Mouse (Mus musculus): Measurements from ENCODE around the gene Olfr1048. TPM values are rescaled to one million over a fixed set of nuclear protein-coding genes. Genes with fewer than 3 reads are reported as not detected.
"Not testable (repeated sequence)": the region's sequence is repeated elsewhere in the genome, so short reads cannot be mapped to it uniquely, and the experiment has no call there.

Gene Olfr1048
- not detected for total RNA-seq (2022)

DNA sequence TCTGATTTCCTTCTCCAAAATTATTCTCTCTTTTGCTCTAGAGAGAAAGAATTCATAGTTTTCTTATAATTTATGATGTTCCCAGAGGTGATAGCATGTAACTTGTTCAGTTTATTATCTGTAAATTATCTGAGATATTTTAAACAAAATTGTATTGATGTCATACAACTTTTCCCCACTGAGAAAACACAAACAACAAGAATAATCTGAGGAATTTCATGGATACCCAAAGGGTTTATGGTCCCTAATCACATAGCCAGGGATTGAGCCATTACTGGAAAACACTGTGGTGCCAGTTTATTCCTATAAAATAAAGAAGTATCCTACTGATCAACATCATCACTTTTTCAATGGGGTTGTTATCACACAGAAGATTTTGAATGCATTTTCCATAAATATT is at the start of gene Olfr1048:
Olfr1048 (minus strand) TSS at position 101 of the 400 bp plus-strand sequence.
- DNase-seq (ENCODE audit: low spot score) = no peak

DNA sequence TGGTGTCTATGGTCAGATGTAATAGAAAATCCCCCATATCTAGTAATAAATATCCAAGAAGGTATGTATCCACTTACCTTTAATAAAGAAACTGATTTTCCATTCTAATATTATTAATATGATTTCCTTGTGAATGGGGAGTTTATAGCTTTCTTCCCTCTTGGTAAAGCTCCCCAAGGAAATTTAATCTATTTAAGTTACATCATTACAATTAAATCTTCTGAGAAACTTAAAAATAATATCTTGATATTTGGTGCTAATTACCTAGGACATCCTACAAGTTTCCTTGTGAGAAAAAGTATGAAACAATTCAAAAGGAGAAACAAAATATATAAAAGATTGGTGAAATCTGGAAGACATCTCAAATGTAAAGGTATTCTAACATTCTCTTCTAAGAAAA is 38.9 kb upstream of the Olfr1048 start, which contains the start of gene Olfr1051:
Olfr1051 (minus strand) TSS at position 101 of the 400 bp plus-strand sequence.
- DNase-seq (ENCODE audit: low spot score) = not testable (repeated sequence)

- DNase-seq (ENCODE audit: low spot score) = not testable (repeated sequence)
These were observed 18.1 kb upstream of the Olfr1048 start, which contains the start of gene Olfr1049 for GRCm38 (mm10) chr2:86258228-86258627. Olfr1049 (minus strand) TSS chr2:86258328.

GRCm38 (mm10) chr2:86231301-86231700 is 8.8 kb downstream of the Olfr1048 start, which contains the start of gene Olfr1047:
Olfr1047 (minus strand) TSS chr2:86231401.
- no peak for DNase-seq (ENCODE audit: low spot score)

DNA sequence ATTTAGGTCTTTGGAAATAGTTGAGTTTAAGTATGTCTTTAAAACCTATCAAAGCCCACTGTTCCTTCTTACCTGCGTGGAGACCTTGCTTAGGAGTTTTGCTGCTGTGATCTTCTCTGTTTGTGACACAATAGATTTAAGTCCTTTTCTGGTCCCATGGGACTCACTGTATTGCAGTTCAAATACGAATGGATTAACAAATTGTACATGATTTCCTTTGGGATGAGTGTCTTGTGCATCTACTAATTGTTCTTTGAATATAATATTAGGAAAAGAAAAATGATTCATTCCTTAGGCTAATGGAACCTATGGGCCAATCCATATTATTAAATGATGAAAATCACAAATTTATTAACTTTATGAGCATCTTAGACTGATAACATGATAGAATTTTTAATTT is 20.9 kb downstream of the Olfr1048 start, which contains the start of gene Olfr1046:
Olfr1046 (minus strand) TSS at position 101 of the 400 bp plus-strand sequence.
- no peak for DNase-seq (ENCODE audit: low spot score)

DNA sequence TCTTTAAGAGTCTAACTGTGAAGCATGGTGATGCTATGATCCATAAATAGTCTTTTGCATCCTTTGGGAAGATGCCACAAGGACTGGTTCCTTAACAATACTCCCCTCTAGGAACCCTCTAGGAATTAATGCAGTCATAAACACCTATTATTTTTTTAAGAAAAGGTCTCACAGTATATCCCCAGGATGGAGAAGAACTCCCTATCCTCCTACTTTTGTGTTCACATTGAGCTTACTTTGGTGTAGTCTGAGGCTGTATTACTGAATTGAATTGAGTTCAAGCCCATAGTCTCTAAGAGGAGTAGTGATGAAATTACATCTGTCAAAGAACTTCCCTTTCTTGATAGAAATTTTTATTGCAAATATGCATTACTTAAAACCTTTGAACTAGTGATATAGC is 37.2 kb downstream of the Olfr1048 start, which contains the start of gene Olfr1045:
Olfr1045 (minus strand) TSS at position 101 of the 400 bp plus-strand sequence.
- no peak for DNase-seq (ENCODE audit: low spot score)

DNA sequence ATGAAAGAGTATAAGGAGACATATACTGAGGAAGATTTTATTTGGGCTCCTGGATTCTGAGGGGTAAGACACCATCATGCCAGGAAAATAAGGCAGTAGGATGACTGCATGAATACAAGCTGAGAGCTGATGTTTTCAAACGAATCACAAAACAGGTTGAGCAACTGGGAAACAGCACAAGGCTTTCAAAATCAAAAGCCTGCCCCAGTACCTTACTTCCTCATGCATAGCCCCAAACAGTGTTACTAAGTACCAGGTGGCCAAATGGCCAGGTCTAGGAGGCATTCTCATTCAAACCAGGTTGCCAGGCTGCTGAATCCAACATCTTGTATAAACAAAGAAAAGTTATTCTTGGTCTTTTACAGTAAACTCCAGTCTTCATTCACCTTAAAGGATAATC is 44.2 kb downstream of the Olfr1048 start:
- no peak for DNase-seq (ENCODE audit: low spot score)

DNA sequence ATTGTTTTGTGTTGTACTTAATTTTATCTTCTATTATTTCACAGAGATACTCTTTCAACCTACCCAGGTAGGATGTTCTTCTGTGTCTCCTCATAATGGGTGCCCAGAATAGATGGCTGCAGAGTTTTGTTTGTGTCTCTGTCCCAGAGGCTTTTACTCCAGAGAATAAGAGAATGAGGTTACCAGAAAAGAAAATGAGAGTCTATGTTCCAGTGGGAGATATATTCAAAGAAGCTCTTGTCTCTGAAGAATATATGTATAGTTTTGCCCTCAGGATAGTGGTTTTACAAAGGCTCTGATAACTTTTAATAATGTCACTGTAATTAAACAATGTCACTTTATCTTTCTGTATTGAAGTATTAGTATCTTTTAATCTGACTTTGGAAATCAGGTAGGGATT is 54.5 kb downstream of the Olfr1048 start, which contains the start of gene Olfr52:
Olfr52 (minus strand) TSS at position 101 of the 400 bp plus-strand sequence.
- DNase-seq (ENCODE audit: low spot score) = no peak

Other genes with a start within 250 kb of the Olfr1048 start
- not detected for gene Olfr1031, start 250.0 kb downstream of the Olfr1048 start, total RNA-seq (2022)
- not detected for gene Olfr1032, start 234.7 kb downstream of the Olfr1048 start, total RNA-seq (2022)
- 1 to 10 TPM; 2.0 to 5.0 (median 3.4) TPM for gene Olfr1033, start 219.7 kb downstream of the Olfr1048 start, total RNA-seq (2022)
- under 1 TPM; 0.19 to 0.28 (median 0.24) TPM for gene Olfr1034, start 194.4 kb downstream of the Olfr1048 start, total RNA-seq (2022)
- not detected for gene Olfr1036, start 166.3 kb downstream of the Olfr1048 start, total RNA-seq (2022)
- not detected for gene Olfr1037, start 152.9 kb downstream of the Olfr1048 start, total RNA-seq (2022)
- gene Olfr1039, start 104.4 kb downstream of the Olfr1048 start, total RNA-seq (2022) = not detected
- gene Olfr1040, start 93.6 kb downstream of the Olfr1048 start, total RNA-seq (2022) = not detected
- not detected for gene Olfr1042, start 78.5 kb downstream of the Olfr1048 start, total RNA-seq (2022)
- gene Olfr1043, start 72.8 kb downstream of the Olfr1048 start, total RNA-seq (2022) = not detected
- gene Olfr1044, start 62.5 kb downstream of the Olfr1048 start, total RNA-seq (2022) = not detected
- gene Olfr52, start 54.6 kb downstream of the Olfr1048 start, total RNA-seq (2022) = not detected
- not detected for gene Olfr1045, start 37.3 kb downstream of the Olfr1048 start, total RNA-seq (2022)
- not detected for gene Olfr1046, start 21.0 kb downstream of the Olfr1048 start, total RNA-seq (2022)
- gene Olfr1047, start 8.9 kb downstream of the Olfr1048 start, total RNA-seq (2022) = not detected
- gene Olfr1049, start 18.0 kb upstream of the Olfr1048 start, total RNA-seq (2022) = not detected
- not detected for gene Olfr1051, start 38.8 kb upstream of the Olfr1048 start, total RNA-seq (2022)
- gene Olfr1052, start 52.2 kb upstream of the Olfr1048 start, total RNA-seq (2022) = not detected
- not detected for gene Olfr1053, start 75.0 kb upstream of the Olfr1048 start, total RNA-seq (2022)
- gene Olfr1054, start 95.1 kb upstream of the Olfr1048 start, total RNA-seq (2022) = not detected
- not detected for gene Olfr1055, start 110.0 kb upstream of the Olfr1048 start, total RNA-seq (2022)
- not detected for gene Olfr1056, start 122.2 kb upstream of the Olfr1048 start, total RNA-seq (2022)
- gene Olfr1057, start 138.1 kb upstream of the Olfr1048 start, total RNA-seq (2022) = not detected
- not detected for gene Olfr1058, start 148.3 kb upstream of the Olfr1048 start, total RNA-seq (2022)
- not detected for gene Olfr1061, start 173.8 kb upstream of the Olfr1048 start, total RNA-seq (2022)
- gene Olfr1062, start 186.5 kb upstream of the Olfr1048 start, total RNA-seq (2022) = not detected
- not detected for gene Olfr1065, start 210.3 kb upstream of the Olfr1048 start, total RNA-seq (2022)
- not detected for gene Olfr1066, start 216.0 kb upstream of the Olfr1048 start, total RNA-seq (2022)
- gene Olfr228, start 247.1 kb upstream of the Olfr1048 start, total RNA-seq (2022) = not detected

Measured in heart, adult 8-10 months (tissue).